Mouse (Mus musculus): ENCODE measurements around the gene Gm5795. TPM values are rescaled to one million over a fixed set of nuclear protein-coding genes. Genes with fewer than 3 reads are reported as not detected.
"Not testable (repeated sequence)": the region's sequence is repeated elsewhere in the genome, so short reads cannot be mapped to it uniquely, and the experiment has no call there.

The Gm5795 gene
- polyA plus RNA-seq (2012; fragmentation: generic; extraction: Trizol), result not detected

DNA sequence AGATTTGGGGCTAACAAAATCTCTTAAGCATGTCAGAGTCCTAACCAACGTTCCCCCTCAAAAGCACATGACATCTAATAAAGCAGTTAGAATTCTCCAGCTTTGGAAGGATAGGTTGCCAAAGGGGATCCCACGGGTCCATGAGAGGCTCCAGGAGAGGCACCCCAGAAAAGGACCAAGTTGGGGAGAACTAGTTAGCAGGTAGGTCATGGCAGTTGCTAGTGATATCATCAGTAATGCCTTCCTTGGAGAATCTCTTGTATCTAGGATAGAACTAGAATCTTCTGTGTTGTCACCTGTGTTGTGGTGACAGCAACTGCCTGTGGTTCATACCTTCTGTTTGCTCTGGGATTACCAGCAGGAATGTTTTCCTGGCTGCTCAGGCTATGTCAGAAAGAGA lies at the start of gene Gm5795:
TSS of gene Gm5795 (plus strand) at position 301 of the 400 bp plus-strand sequence.
- not testable (repeated sequence) for H3K4me3 ChIP-seq; H3K27me3 ChIP-seq (ENCODE audit: control insufficient read depth, insufficient read depth, insufficient read length); H3K79me2 ChIP-seq (ENCODE audit: control insufficient read depth, insufficient read depth); H3K36me3 ChIP-seq (ENCODE audit: control insufficient read depth, insufficient read depth); H3K4me2 ChIP-seq (ENCODE audit: low read depth); H3ac ChIP-seq (ENCODE audit: control insufficient read depth, insufficient read length)

DNA sequence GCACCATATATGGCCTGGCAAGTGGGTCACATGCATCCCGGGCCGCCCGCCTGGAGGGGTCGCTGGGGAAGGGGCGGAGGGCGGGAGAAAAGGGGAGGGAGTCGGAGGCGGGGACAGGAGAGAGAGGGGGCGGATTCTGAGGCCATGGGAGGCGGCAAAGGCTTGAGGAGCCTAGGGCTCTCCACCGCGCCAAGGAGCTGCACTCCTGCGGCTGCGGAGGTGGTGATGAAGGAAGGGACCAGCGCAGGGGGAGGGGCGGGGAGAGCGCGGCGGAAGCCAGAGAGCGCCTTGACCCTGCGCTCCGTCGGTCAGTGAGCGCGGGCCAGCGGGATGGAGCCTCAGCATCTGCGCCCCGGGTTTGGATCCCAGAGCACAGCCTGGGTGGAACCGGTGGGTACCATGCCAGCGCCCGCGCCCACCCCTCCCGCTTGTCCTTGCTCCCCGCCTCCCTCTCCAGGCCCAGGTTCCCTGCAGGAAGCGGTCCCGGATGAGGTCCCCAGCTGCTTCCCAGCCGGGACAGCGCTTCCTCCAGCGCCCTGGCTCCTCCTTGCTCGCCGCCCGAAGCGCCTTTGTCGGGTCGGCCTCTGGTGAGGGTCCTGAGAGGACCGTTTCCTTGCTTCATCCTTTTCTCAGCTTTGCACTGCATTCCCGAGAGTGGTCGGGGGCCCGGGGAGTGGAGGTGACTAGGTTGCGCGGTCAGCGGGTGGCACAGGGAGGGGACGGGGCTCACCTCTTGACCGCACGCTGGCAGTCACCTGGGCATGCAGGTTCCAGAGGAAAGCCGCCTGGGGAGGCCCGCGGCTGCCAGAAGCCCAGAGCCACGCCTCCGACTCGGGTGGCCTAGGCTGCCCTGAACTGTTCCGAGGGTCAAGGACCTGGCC lies 20.5 kb downstream of the Gm5795 start, which contains the start of gene D830030K20Rik:
TSS of gene D830030K20Rik (plus strand) at position 217 of the 881 bp plus-strand sequence.
- not testable (repeated sequence) for H3K79me2 ChIP-seq (ENCODE audit: control insufficient read depth, insufficient read depth); H3K36me3 ChIP-seq (ENCODE audit: control insufficient read depth, insufficient read depth); H3K27me3 ChIP-seq (ENCODE audit: control insufficient read depth, insufficient read depth, insufficient read length); H3K4me3 ChIP-seq; H3K4me2 ChIP-seq (ENCODE audit: low read depth); H3ac ChIP-seq (ENCODE audit: control insufficient read depth, insufficient read length)

DNA sequence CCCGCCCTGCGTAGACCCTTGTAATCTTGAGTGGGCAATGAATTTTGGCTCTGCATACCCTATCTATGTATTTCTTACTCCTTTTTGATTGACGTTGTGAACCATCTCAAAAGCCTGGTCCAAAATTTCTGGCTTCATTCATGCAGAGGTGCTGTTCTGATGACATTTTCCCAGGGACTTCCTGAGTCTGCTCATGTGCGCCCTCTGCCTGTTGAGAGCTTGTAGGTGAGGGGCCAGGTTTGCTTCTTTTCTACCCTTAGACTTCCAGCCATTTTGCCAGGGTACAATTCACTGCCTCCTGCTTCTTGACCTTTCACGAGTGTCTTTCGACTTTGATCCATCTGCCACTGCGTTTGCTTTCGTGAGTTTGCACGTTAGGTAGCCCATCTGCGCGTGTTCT lies 21.3 kb downstream of the Gm5795 start:
- not testable (repeated sequence) for H3K27me3 ChIP-seq (ENCODE audit: control insufficient read depth, insufficient read depth, insufficient read length); H3ac ChIP-seq (ENCODE audit: control insufficient read depth, insufficient read length); H3K4me3 ChIP-seq; H3K4me2 ChIP-seq (ENCODE audit: low read depth); H3K79me2 ChIP-seq (ENCODE audit: control insufficient read depth, insufficient read depth); H3K36me3 ChIP-seq (ENCODE audit: control insufficient read depth, insufficient read depth)

Other genes starting within 250 kb of the Gm5795 start
- gene Gm2888, start 158.3 kb upstream of the Gm5795 start, polyA plus RNA-seq (2012; fragmentation: generic; extraction: Trizol), result not detected
- not detected for gene Gm2897, start 139.0 kb upstream of the Gm5795 start, polyA plus RNA-seq (2012; fragmentation: generic; extraction: Trizol)
- not detected for gene Gm10340, start 54.3 kb upstream of the Gm5795 start, polyA plus RNA-seq (2012; fragmentation: generic; extraction: Trizol)
- not detected for gene D830030K20Rik, start 20.2 kb downstream of the Gm5795 start, polyA plus RNA-seq (2012; fragmentation: generic; extraction: Trizol)
- not detected for gene Gm2956, start 144.4 kb downstream of the Gm5795 start, polyA plus RNA-seq (2012; fragmentation: generic; extraction: Trizol)
- not detected for gene Gm10413, start 206.8 kb downstream of the Gm5795 start, polyA plus RNA-seq (2012; fragmentation: generic; extraction: Trizol)
- not detected for gene Gm10409, start 224.4 kb downstream of the Gm5795 start, polyA plus RNA-seq (2012; fragmentation: generic; extraction: Trizol)
- not detected for gene Gm3005, start 239.8 kb downstream of the Gm5795 start, polyA plus RNA-seq (2012; fragmentation: generic; extraction: Trizol)